Mouse (Mus musculus) liver, postnatal 0 days (tissue): ENCODE data around the gene Trim47. TPM values are rescaled to one million over a fixed set of nuclear protein-coding genes. Genes with fewer than 3 reads are reported as not detected.

Experiments used
- ATAC-seq: fragments of 200-750 bp; cut with Nextera tagmentation; 2 replicates; pipeline ENCODE4 v1.8.0; 2017; ENCODE audit warnings: mild to moderate bottlenecking, moderate library complexity
- DNase-seq: peaks from one replicate; pipeline ENCODE4 v3.0.0-alpha.2; 2016
- H3K27ac ChIP-seq: fragments of 300-500 bp; sonication (generic); 2 replicates; pipeline ENCODE4 v1.5.1; 2014; ENCODE audit warnings: antibody characterized with exemption, moderate library complexity, mild to moderate bottlenecking, low read depth
- H3K27me3 ChIP-seq: fragments of 300-500 bp; sonication (generic); 2 replicates; pipeline ENCODE4 v1.6.1; 2014; ENCODE audit warnings: low read length, control low read depth, mixed read lengths; ENCODE audit not compliant: insufficient read depth
- H3K36me3 ChIP-seq: fragments of 300-500 bp; sonication (generic); replicated peaks from 2 replicates; pipeline ENCODE4 v1.6.1; 2014; ENCODE audit warnings: mild to moderate bottlenecking, control low read depth, low read length, moderate library complexity, mixed read lengths; ENCODE audit not compliant: insufficient read depth
- H3K4me1 ChIP-seq: fragments of 300-500 bp; sonication (generic); 2 replicates; pipeline ENCODE4 v1.6.1; 2014; ENCODE audit warnings: antibody characterized with exemption, mild to moderate bottlenecking, control low read depth; ENCODE audit not compliant: insufficient read depth
- H3K4me2 ChIP-seq: fragments of 300-500 bp; sonication (generic); 2 replicates; pipeline ENCODE4 v1.6.1; 2014; ENCODE audit warnings: low read depth, mild to moderate bottlenecking, low read length, moderate library complexity, mixed read lengths
- H3K4me3 ChIP-seq: fragments of 300-500 bp; sonication (generic); 2 replicates; pipeline ENCODE4 v1.5.1; 2014; ENCODE audit warnings: low read depth, low read length
- H3K9ac ChIP-seq: fragments of 300-500 bp; sonication (generic); replicated peaks from 2 replicates; pipeline ENCODE4 v1.6.1; 2014; ENCODE audit warnings: mild to moderate bottlenecking, moderate library complexity
- H3K9me3 ChIP-seq: fragments of 300-500 bp; sonication (generic); 2 replicates; pipeline ENCODE4 v1.6.1; 2016; ENCODE audit warnings: mild to moderate bottlenecking, control low read depth, low read length, mixed read lengths
- CTCF ChIP-seq: sonication (generic); IDR thresholded peaks from 2 replicates; pipeline ENCODE4 v1.5.1; 2016; ENCODE audit warnings: antibody characterized with exemption, low read depth
- EP300 ChIP-seq: IDR thresholded peaks from 2 replicates; pipeline ENCODE4 v1.6.1; 2016; ENCODE audit warnings: antibody characterized with exemption, low read depth, mild to moderate bottlenecking
- WGBS: fragments of 180-500 bp; shearing (Covaris S2); extraction: QIAGEN DNeasy Blood & Tissue Kit; methylation state at CpG from one replicate; pipeline ENCODE4 v1.1.7; 2014; ENCODE audit not compliant: insufficient replicate concordance; 5-methylcytosine and 5-hydroxymethylcytosine counted together
- polyA plus RNA-seq: library from polyadenylated mRNA; unstranded; fragments of >200 nt; fragmentation: Nextera tagmentation; extraction: Ambion mirVana; gene quantifications from 2 replicates; pipeline ENCODE4 v1.2.1, GENCODE M21; 2015

Trim47 gene
- polyA plus RNA-seq, 1 experiment from 2014 or later = 5.7 TPM

DNA sequence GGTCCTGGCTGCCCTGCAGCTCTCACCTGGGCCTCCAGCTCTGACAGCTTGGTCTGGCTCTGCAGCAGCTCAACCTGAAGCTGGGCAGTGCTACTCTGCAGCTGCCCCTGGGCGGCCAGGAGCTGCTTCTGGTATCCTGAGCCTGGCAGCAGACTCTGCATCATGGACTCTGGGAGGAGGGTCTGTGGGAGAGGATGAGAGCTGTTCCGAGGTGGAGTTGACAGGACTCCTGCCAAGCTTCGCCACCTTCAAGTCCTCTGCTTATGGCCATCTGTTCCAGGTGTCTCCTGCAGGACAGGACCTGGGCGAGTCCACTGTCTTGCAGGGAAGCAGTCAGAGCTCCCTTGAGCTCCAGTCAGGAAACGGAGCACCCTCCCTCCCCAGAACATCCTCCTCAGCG, 22.3 kb upstream of the Trim47 start:
- 90% methylated on average over 6 of the region's 6 CpGs for WGBS
- ATAC-seq (no peak), DNase-seq (no peak)
- Histone ChIP-seq H3K4me3 (no peak overlapping the region), H3K36me3 (peaks cover 27% of the 10 kb centered on the region), H3K9me3 (no peaks in the 10 kb centered on the region), H3K27me3 (no peaks in the 10 kb centered on the region), H3K4me1 (peaks cover 14% of the 10 kb centered on the region), H3K9ac (no peak overlapping the region), H3K4me2 (no peak overlapping the region), H3K27ac (no peak overlapping the region)
- TF ChIP-seq CTCF = no peak

DNA sequence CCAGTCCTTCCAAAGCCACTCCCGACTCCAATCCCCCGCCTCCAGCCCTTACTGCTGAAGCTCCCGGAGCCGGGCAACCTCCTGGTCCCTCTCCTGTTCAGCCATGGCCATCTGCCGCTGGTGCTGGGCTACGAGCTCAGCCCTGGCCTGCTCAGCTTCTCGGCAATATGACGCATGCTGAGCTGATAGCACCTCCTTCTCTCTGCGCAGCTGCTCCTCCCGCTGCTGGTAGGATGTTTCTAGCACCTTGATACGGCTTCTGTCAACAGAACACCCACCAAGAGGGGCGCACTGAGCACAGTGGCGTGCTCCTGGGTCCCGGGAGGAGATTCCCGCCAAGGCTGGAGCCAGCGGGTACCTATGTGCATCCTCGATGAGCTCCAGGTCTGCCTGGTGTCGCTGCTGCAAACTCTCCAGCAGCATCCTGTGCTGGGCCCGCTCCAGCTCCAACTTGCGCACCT, 21.8 kb upstream of the Trim47 start:
- Histone ChIP-seq H3K36me3 (peaks cover 22% of the 10 kb centered on the region), H3K4me3 (no peak overlapping the region), H3K4me2 (no peak overlapping the region), H3K4me1 (peaks cover 14% of the 10 kb centered on the region), H3K9me3 (no peaks in the 10 kb centered on the region), H3K27me3 (no peaks in the 10 kb centered on the region), H3K9ac (no peak overlapping the region), H3K27ac (no peak overlapping the region)
- ATAC-seq = no peak
- TF ChIP-seq CTCF (no peak), EP300 (no peak)
- WGBS = 85% methylated on average over 20 of the region's 20 CpGs
- no peak for DNase-seq

DNA sequence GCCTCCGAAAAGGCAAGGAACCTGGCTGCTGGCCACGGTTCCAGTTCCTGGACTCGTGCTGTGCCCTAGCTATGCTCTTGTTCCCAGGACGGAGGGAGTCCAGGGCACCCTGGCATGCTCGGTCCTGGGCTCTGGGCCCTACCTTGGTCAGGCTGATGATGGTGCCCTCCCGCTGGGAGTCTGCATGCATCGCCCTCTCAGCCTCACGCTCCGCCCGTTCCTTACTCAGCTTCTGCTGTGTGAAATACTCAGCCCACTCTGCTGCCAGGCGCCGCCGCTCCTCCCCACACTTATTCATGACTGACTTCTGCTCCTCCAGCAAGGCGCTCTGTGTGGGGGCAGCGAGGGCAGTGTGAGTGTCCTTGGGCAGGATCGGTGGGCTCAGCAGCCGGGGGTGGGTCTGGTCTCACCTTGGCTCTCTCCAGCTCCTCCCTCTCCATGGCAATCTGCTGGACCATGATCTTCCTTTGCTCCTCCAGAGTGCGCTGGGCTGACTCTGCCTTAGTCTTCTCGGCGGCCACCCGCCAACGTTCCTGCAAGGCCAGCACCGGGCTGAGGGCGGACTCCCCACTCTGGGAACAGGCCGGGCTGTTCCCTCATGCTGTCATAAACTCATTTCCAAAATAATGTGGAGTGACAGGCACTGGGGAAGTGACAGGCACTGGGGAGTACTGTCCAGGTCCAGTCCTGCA, 19.4 kb upstream of the Trim47 start:
- Histone ChIP-seq H3K4me1 (peaks cover 26% of the 10 kb centered on the region), H3K9me3 (no peaks in the 10 kb centered on the region), H3K4me3 (no peak overlapping the region), H3K36me3 (peaks cover 13% of the 10 kb centered on the region), H3K9ac (no peak overlapping the region), H3K27ac (peak overlapping the region; percentile 30; the same call in 1 of the 2 replicates), H3K27me3 (no peaks in the 10 kb centered on the region), H3K4me2 (no peak overlapping the region)
- WGBS = 80% methylated on average over 25 of the region's 25 CpGs
- no peak for TF ChIP-seq EP300
- TF ChIP-seq CTCF = no peak
- DNase-seq (no peak), ATAC-seq (no peak)

DNA sequence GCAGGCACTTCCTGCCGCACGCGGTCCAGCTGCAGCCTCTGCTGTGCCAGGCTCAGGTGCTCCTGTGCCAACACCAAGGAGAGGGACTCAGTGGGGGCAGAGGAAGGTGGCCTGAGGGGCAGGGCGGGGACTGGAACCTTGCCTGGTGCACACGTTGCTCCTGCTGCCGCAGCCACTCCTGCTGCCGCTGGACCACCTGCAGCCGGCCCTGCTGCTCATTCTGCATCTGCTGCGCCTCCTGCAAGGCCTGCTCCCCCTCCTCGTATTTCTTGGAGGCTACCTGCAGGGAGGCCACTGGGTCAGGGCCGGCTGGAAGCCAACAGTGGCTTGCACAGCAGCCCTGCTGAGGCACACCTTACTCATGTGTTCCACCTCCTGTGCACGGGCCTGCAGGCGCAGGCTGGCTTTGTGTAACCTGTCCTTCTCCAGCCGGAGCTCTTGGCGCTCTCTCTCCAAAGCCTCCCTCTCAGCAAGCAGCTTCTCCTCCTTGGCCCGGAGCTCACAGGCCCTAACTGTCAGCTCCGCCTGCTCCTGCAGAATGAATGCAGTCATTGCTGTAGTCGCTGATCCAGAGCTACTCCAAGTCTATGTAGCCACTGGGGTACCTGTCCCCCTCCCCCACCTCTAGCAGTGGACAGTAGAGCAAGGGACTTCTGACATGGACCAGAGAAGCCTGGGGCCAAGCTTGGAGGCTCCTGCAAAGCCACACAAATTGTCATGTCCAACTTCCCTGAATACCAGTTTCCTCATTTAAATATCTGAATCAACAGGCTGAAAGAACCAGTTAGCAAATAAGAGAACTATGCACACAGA, 18.7 kb upstream of the Trim47 start:
- Histone ChIP-seq H3K27me3 (no peaks in the 10 kb centered on the region), H3K36me3 (peaks cover 12% of the 10 kb centered on the region), H3K9ac (no peak overlapping the region), H3K4me1 (peaks cover 22% of the 10 kb centered on the region), H3K4me3 (no peak overlapping the region), H3K27ac (peak overlapping the region; percentile 30; the same call in 1 of the 2 replicates), H3K9me3 (no peaks in the 10 kb centered on the region), H3K4me2 (no peak overlapping the region)
- DNase-seq = no peak
- no peak for ATAC-seq
- 81% methylated on average over 18 of the region's 18 CpGs for WGBS
- TF ChIP-seq EP300 (no peak), CTCF (no peak)

DNA sequence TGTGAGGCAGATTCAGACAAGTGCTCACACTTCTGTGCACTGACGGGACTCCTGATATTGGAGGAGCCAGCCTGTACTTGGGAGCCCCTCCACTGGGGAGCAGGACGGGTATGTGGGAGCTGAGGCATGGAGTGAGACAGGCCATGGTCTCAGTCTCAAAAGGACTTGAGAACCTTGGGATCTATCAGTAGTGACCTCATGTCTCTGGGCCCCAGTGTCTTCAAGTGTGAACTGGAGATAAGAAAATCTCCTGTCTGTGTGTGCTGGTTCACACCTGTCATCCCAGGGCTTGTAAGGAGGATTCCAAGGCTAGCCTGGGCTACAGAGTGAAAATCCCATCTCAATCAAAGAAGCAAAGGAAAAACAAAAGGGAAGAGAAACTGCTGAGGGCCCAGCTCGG, 16.5 kb upstream of the Trim47 start:
- H3K9me3 ChIP-seq = no peaks in the 10 kb centered on the region
- DNase-seq (no peak), ATAC-seq (no peak)
- 78% methylated on average over 3 of the region's 3 CpGs for WGBS
- no peak overlapping the region for H3K9ac ChIP-seq
- H3K4me1 ChIP-seq = peaks cover 24% of the 10 kb centered on the region
- no peak for TF ChIP-seq CTCF
- TF ChIP-seq EP300 = peak; percentile 52; the same call in 1 of the 2 replicates
- H3K27me3 ChIP-seq = no peaks in the 10 kb centered on the region
- H3K4me2 ChIP-seq = no peak overlapping the region
- H3K4me3 ChIP-seq = no peak overlapping the region
- peaks cover 6% of the 10 kb centered on the region; the same call in 1 of the 2 replicates for H3K36me3 ChIP-seq
- peak overlapping the region; percentile 58; the same call in 1 of the 2 replicates for H3K27ac ChIP-seq
